Mouse (Mus musculus): ENCODE measurements around the gene Fam189a1. TPM values are rescaled to one million over a fixed set of nuclear protein-coding genes. Genes with fewer than 3 reads are reported as not detected.

Fam189a1 gene
- polyA plus RNA-seq, 1 experiment, result not detected

DNA sequence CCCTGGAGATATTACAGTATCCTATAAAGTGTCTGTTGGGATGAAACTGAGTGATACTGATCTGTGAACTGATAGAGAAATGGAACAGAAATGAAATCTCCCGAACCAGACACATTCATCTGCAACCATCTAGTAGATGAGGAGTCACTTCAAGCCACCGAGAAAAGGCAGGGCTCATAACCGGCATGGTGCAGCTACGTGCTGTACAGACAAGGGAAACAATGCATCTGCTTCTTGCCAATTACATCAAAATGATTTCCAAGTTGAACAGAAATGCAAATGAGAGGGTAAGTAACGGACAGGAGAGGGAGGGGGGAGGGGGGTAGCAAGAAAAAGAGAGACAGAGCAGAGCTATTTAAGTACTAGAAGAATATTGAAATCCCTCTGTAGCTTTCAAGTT is 235.6 kb downstream of the Fam189a1 start:
- H3K9me3 ChIP-seq (replicated peaks; ENCODE audit: control insufficient read depth, insufficient read depth, low read length, poor library complexity, severe bottlenecking), result no peaks in the 10 kb centered on the region
- H3K4me3 ChIP-seq (ENCODE audit: low read depth, low read length), result no peak overlapping the region
- H3K9ac ChIP-seq (ENCODE audit: low read depth, poor library complexity, severe bottlenecking), result no peak overlapping the region
- H3K27ac ChIP-seq (ENCODE audit: insufficient read depth, low read length), result no peak overlapping the region
- no peaks in the 10 kb centered on the region for H3K4me1 ChIP-seq (ENCODE audit: control insufficient read depth, insufficient read depth, low read length)
- TF ChIP-seq EP300 (IDR thresholded peaks at IDR 0.05; ENCODE audit: insufficient read depth, low read depth, low read length) (no peak), POLR2A (IDR thresholded peaks at IDR 0.05; ENCODE audit: insufficient read depth, low read length) (no peak), CTCF (IDR thresholded peaks at IDR 0.05; ENCODE audit: low read depth, low read length) (no peak)
- H3K27me3 ChIP-seq (ENCODE audit: control insufficient read depth, insufficient read depth, low read length, poor library complexity, severe bottlenecking), result no peaks in the 10 kb centered on the region
- no peaks in the 10 kb centered on the region for H3K36me3 ChIP-seq (ENCODE audit: control insufficient read depth, insufficient read depth, low read length, poor library complexity, severe bottlenecking)

DNA sequence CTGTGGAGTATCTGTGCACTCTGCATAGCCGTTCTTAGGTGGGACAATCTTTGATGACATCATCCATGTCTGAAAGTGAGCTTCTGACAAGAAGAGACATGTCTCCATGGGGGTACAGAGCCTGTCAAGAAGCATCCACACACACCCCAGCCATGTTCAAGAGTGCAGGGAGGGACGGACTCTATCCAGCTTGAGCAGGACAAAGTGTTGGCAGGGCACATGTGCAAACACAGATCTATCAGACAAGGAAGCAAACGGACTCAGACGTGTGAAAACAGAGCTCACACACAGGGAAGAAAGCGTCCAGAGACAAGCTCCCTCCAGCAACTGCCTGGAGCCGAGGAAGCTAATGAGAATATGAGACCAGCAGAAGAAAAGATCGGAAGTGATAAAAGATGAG is 239.7 kb downstream of the Fam189a1 start:
- Histone ChIP-seq H3K27ac (ENCODE audit: insufficient read depth, low read length) (no peak overlapping the region), H3K4me1 (ENCODE audit: control insufficient read depth, insufficient read depth, low read length) (no peaks in the 10 kb centered on the region), H3K9me3 (replicated peaks; ENCODE audit: control insufficient read depth, insufficient read depth, low read length, poor library complexity, severe bottlenecking) (no peaks in the 10 kb centered on the region), H3K4me3 (ENCODE audit: low read depth, low read length) (no peak overlapping the region), H3K9ac (ENCODE audit: low read depth, poor library complexity, severe bottlenecking) (no peak overlapping the region), H3K27me3 (ENCODE audit: control insufficient read depth, insufficient read depth, low read length, poor library complexity, severe bottlenecking) (no peaks in the 10 kb centered on the region), H3K36me3 (ENCODE audit: control insufficient read depth, insufficient read depth, low read length, poor library complexity, severe bottlenecking) (no peaks in the 10 kb centered on the region)
- TF ChIP-seq CTCF (IDR thresholded peaks at IDR 0.05; ENCODE audit: low read depth, low read length) (no peak), POLR2A (IDR thresholded peaks at IDR 0.05; ENCODE audit: insufficient read depth, low read length) (no peak), EP300 (IDR thresholded peaks at IDR 0.05; ENCODE audit: insufficient read depth, low read depth, low read length) (no peak)

DNA sequence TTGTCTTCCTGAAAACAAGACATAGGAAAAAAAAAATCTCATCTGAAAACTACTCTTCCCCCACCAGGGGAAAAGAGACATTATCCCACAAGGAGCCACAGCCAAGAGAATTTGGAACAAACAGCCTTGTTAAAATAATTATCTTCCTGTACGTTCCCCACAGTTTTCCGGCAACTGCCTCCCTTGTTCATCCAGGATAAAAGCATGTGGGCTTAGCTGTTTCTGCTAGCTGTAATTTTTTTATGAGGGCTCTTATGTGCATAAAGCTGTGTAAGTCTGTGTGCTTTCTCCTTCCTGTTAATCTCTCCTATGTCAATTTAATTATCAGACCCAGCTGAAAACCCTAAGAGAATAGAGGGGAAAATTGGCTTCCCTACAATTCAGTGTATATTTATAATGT is 241.2 kb downstream of the Fam189a1 start:
- H3K27me3 ChIP-seq (ENCODE audit: control insufficient read depth, insufficient read depth, low read length, poor library complexity, severe bottlenecking), result no peaks in the 10 kb centered on the region
- H3K9me3 ChIP-seq (replicated peaks; ENCODE audit: control insufficient read depth, insufficient read depth, low read length, poor library complexity, severe bottlenecking), result no peaks in the 10 kb centered on the region
- H3K4me3 ChIP-seq (ENCODE audit: low read depth, low read length), result no peak overlapping the region
- H3K9ac ChIP-seq (ENCODE audit: low read depth, poor library complexity, severe bottlenecking), result no peak overlapping the region
- H3K27ac ChIP-seq (ENCODE audit: insufficient read depth, low read length), result no peak overlapping the region
- TF ChIP-seq EP300 (IDR thresholded peaks at IDR 0.05; ENCODE audit: insufficient read depth, low read depth, low read length) (no peak), CTCF (IDR thresholded peaks at IDR 0.05; ENCODE audit: low read depth, low read length) (no peak), POLR2A (IDR thresholded peaks at IDR 0.05; ENCODE audit: insufficient read depth, low read length) (no peak)
- no peaks in the 10 kb centered on the region for H3K4me1 ChIP-seq (ENCODE audit: control insufficient read depth, insufficient read depth, low read length)
- H3K36me3 ChIP-seq (ENCODE audit: control insufficient read depth, insufficient read depth, low read length, poor library complexity, severe bottlenecking), result no peaks in the 10 kb centered on the region

DNA sequence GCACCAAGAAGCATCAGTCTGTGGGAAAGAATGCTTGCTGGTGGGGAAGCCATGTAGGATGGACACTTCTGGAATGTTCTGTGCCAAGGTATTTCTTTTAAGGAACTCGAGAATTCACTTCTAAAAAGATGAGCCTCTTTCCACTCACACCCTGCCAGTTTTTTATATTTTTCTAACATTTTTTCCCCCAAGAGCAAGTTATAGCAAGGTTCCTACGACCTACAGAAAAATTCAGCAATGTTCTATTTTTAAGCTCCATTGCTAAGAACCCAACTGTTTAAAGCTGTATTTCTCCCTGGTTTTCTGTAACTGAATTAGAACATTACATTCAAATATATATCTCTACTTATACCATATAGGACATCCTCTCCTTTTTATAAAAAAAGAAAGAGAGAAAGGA is 244.4 kb downstream of the Fam189a1 start:
- no peak overlapping the region for H3K9ac ChIP-seq (ENCODE audit: low read depth, poor library complexity, severe bottlenecking)
- no peaks in the 10 kb centered on the region for H3K4me1 ChIP-seq (ENCODE audit: control insufficient read depth, insufficient read depth, low read length)
- TF ChIP-seq EP300 (IDR thresholded peaks at IDR 0.05; ENCODE audit: insufficient read depth, low read depth, low read length), result no peak
- TF ChIP-seq POLR2A (IDR thresholded peaks at IDR 0.05; ENCODE audit: insufficient read depth, low read length), result no peak
- TF ChIP-seq CTCF (IDR thresholded peaks at IDR 0.05; ENCODE audit: low read depth, low read length), result no peak
- no peaks in the 10 kb centered on the region for H3K27me3 ChIP-seq (ENCODE audit: control insufficient read depth, insufficient read depth, low read length, poor library complexity, severe bottlenecking)
- H3K36me3 ChIP-seq (ENCODE audit: control insufficient read depth, insufficient read depth, low read length, poor library complexity, severe bottlenecking), result no peaks in the 10 kb centered on the region
- H3K27ac ChIP-seq (ENCODE audit: insufficient read depth, low read length), result no peak overlapping the region
- no peak overlapping the region for H3K4me3 ChIP-seq (ENCODE audit: low read depth, low read length)
- no peaks in the 10 kb centered on the region for H3K9me3 ChIP-seq (replicated peaks; ENCODE audit: control insufficient read depth, insufficient read depth, low read length, poor library complexity, severe bottlenecking)

DNA sequence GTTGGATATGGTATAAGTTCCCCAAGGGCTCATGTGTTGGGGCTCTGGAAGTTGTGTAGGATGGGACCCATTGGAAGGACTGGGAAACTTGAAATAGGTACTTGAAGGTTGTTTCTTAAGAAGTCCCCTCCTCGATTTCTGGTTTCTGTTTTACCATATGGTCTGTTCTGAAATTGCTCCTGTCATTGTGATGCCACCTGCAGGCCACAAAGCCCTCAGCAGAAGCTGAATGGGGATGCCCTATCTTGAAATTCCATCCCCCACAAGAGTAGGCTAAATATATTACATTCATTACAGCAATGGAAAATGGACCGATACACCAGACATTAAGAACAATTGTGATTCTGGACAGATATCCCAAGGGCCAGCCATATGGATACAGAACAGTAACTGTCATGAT is 246.2 kb downstream of the Fam189a1 start:
- Histone ChIP-seq H3K9ac (ENCODE audit: low read depth, poor library complexity, severe bottlenecking) (no peak overlapping the region), H3K27me3 (ENCODE audit: control insufficient read depth, insufficient read depth, low read length, poor library complexity, severe bottlenecking) (no peaks in the 10 kb centered on the region; the same call in 1 of the 2 replicates), H3K4me3 (ENCODE audit: low read depth, low read length) (no peak overlapping the region), H3K27ac (ENCODE audit: insufficient read depth, low read length) (no peak overlapping the region), H3K4me1 (ENCODE audit: control insufficient read depth, insufficient read depth, low read length) (no peaks in the 10 kb centered on the region), H3K9me3 (replicated peaks; ENCODE audit: control insufficient read depth, insufficient read depth, low read length, poor library complexity, severe bottlenecking) (no peaks in the 10 kb centered on the region), H3K36me3 (ENCODE audit: control insufficient read depth, insufficient read depth, low read length, poor library complexity, severe bottlenecking) (no peaks in the 10 kb centered on the region)
- TF ChIP-seq POLR2A (IDR thresholded peaks at IDR 0.05; ENCODE audit: insufficient read depth, low read length) (no peak), CTCF (IDR thresholded peaks at IDR 0.05; ENCODE audit: low read depth, low read length) (no peak), EP300 (IDR thresholded peaks at IDR 0.05; ENCODE audit: insufficient read depth, low read depth, low read length) (no peak)

- no peak overlapping the region for H3K9ac ChIP-seq (ENCODE audit: low read depth, poor library complexity, severe bottlenecking)
- H3K27ac ChIP-seq (ENCODE audit: insufficient read depth, low read length), result no peak overlapping the region
- TF ChIP-seq CTCF (IDR thresholded peaks at IDR 0.05; ENCODE audit: low read depth, low read length) (no peak), POLR2A (IDR thresholded peaks at IDR 0.05; ENCODE audit: insufficient read depth, low read length) (no peak), EP300 (IDR thresholded peaks at IDR 0.05; ENCODE audit: insufficient read depth, low read depth, low read length) (no peak)
- no peak overlapping the region for H3K4me3 ChIP-seq (ENCODE audit: low read depth, low read length)
- no peaks in the 10 kb centered on the region; the same call in 1 of the 2 replicates for H3K9me3 ChIP-seq (replicated peaks; ENCODE audit: control insufficient read depth, insufficient read depth, low read length, poor library complexity, severe bottlenecking)
- no peaks in the 10 kb centered on the region for H3K36me3 ChIP-seq (ENCODE audit: control insufficient read depth, insufficient read depth, low read length, poor library complexity, severe bottlenecking)
- H3K27me3 ChIP-seq (ENCODE audit: control insufficient read depth, insufficient read depth, low read length, poor library complexity, severe bottlenecking), result no peaks in the 10 kb centered on the region; the same call in 1 of the 2 replicates
- H3K4me1 ChIP-seq (ENCODE audit: control insufficient read depth, insufficient read depth, low read length), result no peaks in the 10 kb centered on the region
Observed at GRCm38 (mm10) chr7:64906955-64907354, 249.4 kb downstream of the Fam189a1 start.

Data from ES-Bruce4 (cell line).